Mouse (Mus musculus) CD4-positive, CD25-positive, alpha-beta regulatory T cell, adult 4 months (primary cell): ENCODE results near the gene Ttc30a2. TPM values are rescaled to one million over a fixed set of nuclear protein-coding genes. Genes with fewer than 3 reads are reported as not detected.

ENCODE experiments used
- ATAC-seq: one replicate; pipeline ENCODE4 v1.8.0; 2017
- polyA plus RNA-seq, 2 experiments: library from polyadenylated mRNA; unstranded; fragments of 100-300 nt; shearing (Covaris generic); gene quantifications; one replicate each; pipeline ENCODE4 v1.2.1; 2017

Ttc30a2 gene
- polyA plus RNA-seq, 2 experiments from 2014 or later = not detected

DNA sequence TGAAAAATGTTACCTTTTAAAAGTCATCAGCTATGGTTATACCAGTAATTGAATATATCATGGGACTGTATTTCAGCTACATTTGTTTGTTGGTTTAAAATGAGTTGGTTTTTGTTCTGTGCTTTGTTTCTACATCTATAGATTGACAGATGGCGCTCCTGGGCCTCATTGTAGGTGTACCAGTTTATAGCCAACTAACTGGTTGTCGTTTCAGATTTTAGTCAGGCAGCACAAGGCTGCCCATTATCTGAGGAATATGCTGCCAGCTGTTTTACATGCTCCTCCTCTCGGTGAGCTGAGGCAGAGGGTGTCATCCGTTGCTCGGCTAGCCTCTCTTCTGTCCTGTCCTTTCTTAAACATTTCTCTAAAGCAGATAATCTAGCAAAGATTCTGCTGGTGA, 51.9 kb downstream of the Ttc30a2 start:
- no peak for ATAC-seq

Other genes starting within 250 kb of the Ttc30a2 start
- 10 to 100 TPM; 19.7 to 23.0 TPM for gene Agps, start 146.0 kb downstream of the Ttc30a2 start, polyA plus RNA-seq
- gene Ttc30b, start 39.6 kb downstream of the Ttc30a2 start, polyA plus RNA-seq = 1 to 10 TPM; 2.2 to 2.5 TPM
- gene Ttc30a1, start 3.8 kb upstream of the Ttc30a2 start, polyA plus RNA-seq = 1 to 10 TPM in 1 of 2 experiments, under 1 TPM in 1; 0.90 to 1.7 TPM